Mouse (Mus musculus) T-helper 2 cell (primary cell): Measurements from ENCODE around the gene Ntrk3.

Experiments
- in situ Hi-C: fragments of 300-600 bp; cut with MboI, MseI; formaldehyde crosslinking; loops from one replicate; pipeline ENCODE4 v1.15.1; 2025; ENCODE audit warnings: high pct_unique_total_duplicates

Gene Ntrk3

GRCm38 (mm10) chr7:78258151-78258550 lies 479.7 kb downstream of the Ntrk3 start:
- in situ Hi-C loops = no loop called here

GRCm38 (mm10) chr7:78253777-78254385 lies 483.9 kb downstream of the Ntrk3 start:
- in situ Hi-C loops = no loop called here

GRCm38 (mm10) chr7:78248119-78248642 lies 489.6 kb downstream of the Ntrk3 start:
- in situ Hi-C loops = no loop called here

- in situ Hi-C loops = no loop called here
These were observed 498.8 kb downstream of the Ntrk3 start for GRCm38 (mm10) chr7:78239012-78239411.

GRCm38 (mm10) chr7:78221668-78222067 lies 516.1 kb downstream of the Ntrk3 start:
- in situ Hi-C loops = no loop called here

GRCm38 (mm10) chr7:78220949-78221348 lies 516.9 kb downstream of the Ntrk3 start:
- in situ Hi-C loops = no loop called here

GRCm38 (mm10) chr7:78190931-78191653 lies 546.7 kb downstream of the Ntrk3 start:
- in situ Hi-C loops = no loop called here

GRCm38 (mm10) chr7:78185578-78185977 lies 552.2 kb downstream of the Ntrk3 start:
- in situ Hi-C loops = no loop called here

- in situ Hi-C loops = no loop called here
These were observed 554.4 kb downstream of the Ntrk3 start for GRCm38 (mm10) chr7:78183396-78183795.

GRCm38 (mm10) chr7:78179996-78180665 lies 557.7 kb downstream of the Ntrk3 start:
- in situ Hi-C loops = no loop called here

- in situ Hi-C loops = loop anchor here (25.0 kb wide), 1 partner anchor 435 kb away; no protein-coding TSS in a partner anchor
These were observed 565.4 kb downstream of the Ntrk3 start for GRCm38 (mm10) chr7:78172267-78172955.

- in situ Hi-C loops = loop anchor here (25.0 kb wide), 1 partner anchor 428 kb away; no protein-coding TSS in a partner anchor
These were observed 572.3 kb downstream of the Ntrk3 start for GRCm38 (mm10) chr7:78165466-78165865.

- in situ Hi-C loops = loop anchor here (25.0 kb wide), 1 partner anchor 421 kb away; no protein-coding TSS in a partner anchor
These were observed 579.9 kb downstream of the Ntrk3 start for GRCm38 (mm10) chr7:78157946-78158345.

GRCm38 (mm10) chr7:78145251-78145650 lies 592.6 kb downstream of the Ntrk3 start:
- in situ Hi-C loops = no loop called here

- in situ Hi-C loops = no loop called here
These were observed 593.0 kb downstream of the Ntrk3 start for GRCm38 (mm10) chr7:78144849-78145248.

GRCm38 (mm10) chr7:78129966-78130365 lies 607.8 kb downstream of the Ntrk3 start:
- in situ Hi-C loops = no loop called here
